Mouse (Mus musculus): ENCODE measurements at regions not wholly inside any gene's neighbourhood (a gene's known extent, or its start where the extent isn't known, plus 50 kb on each side); places are given as distances from the start of the nearest gene placed in this dataset.

- Histone ChIP-seq H3K36me3 (ENCODE audit: control insufficient read depth, insufficient read depth, low read length) (no peaks in the 10 kb centered on the region), H3K4me2 (ENCODE audit: low read depth, low read length) (no peak overlapping the region), H3K27ac (replicated peaks; ENCODE audit: low read depth, low read length) (no peak overlapping the region), H3K9ac (ENCODE audit: low read depth, low read length) (no peak overlapping the region), H3K9me3 (ENCODE audit: control insufficient read depth, low read length) (no peaks in the 10 kb centered on the region), H3K4me3 (ENCODE audit: low read depth, low read length) (no peak overlapping the region), H3K27me3 (replicated peaks; ENCODE audit: control insufficient read depth, insufficient read depth, low read length) (no peaks in the 10 kb centered on the region), H3K4me1 (ENCODE audit: control insufficient read depth, insufficient read depth, low read length) (no peaks in the 10 kb centered on the region)
- WGBS = 100% methylated on average over 3 of the region's 3 CpGs
- ATAC-seq (ENCODE audit: low read depth) (no peak), DNase-seq (ENCODE audit: low spot score) (no peak)
These were observed 50.9 kb upstream of the Zc3h12a start for GRCm38 (mm10) chr4:125178552-125178951.

- Histone ChIP-seq H3K9me3 (ENCODE audit: control insufficient read depth, low read length) (no peaks in the 10 kb centered on the region), H3K4me3 (ENCODE audit: low read depth, low read length) (no peak overlapping the region), H3K27ac (replicated peaks; ENCODE audit: low read depth, low read length) (no peak overlapping the region), H3K4me1 (ENCODE audit: control insufficient read depth, insufficient read depth, low read length) (no peaks in the 10 kb centered on the region), H3K36me3 (ENCODE audit: control insufficient read depth, insufficient read depth, low read length) (no peaks in the 10 kb centered on the region), H3K9ac (ENCODE audit: low read depth, low read length) (no peak overlapping the region), H3K27me3 (replicated peaks; ENCODE audit: control insufficient read depth, insufficient read depth, low read length) (no peaks in the 10 kb centered on the region; the same call in 1 of the 2 replicates), H3K4me2 (ENCODE audit: low read depth, low read length) (no peak overlapping the region)
- no peak for ATAC-seq (ENCODE audit: low read depth)
- WGBS = 57% methylated on average over 6 of the region's 6 CpGs
- DNase-seq (ENCODE audit: low spot score) = no peak
These were observed 50.0 kb upstream of the Zc3h12a start for GRCm38 (mm10) chr4:125177666-125178065.
